Mouse (Mus musculus) right cerebral cortex, postnatal 36 days (tissue): Measurements from ENCODE around the gene Eef1akmt3.

ENCODE experiments used
- DNase-seq, 2 experiments: peaks; one replicate each; pipeline ENCODE4 v3.0.0; 2022; ENCODE audit warnings: low spot score in 2 of 2, mixed read lengths in 1 of 2

Eef1akmt3 gene

GRCm38 (mm10) chr10:127050119-127050474 is 8.8 kb upstream of the Eef1akmt3 start:
- DNase-seq: no peak

- DNase-seq: no peak
These were observed 8.2 kb upstream of the Eef1akmt3 start for GRCm38 (mm10) chr10:127049395-127050118.

- DNase-seq: no peak
These were observed 7.5 kb upstream of the Eef1akmt3 start for GRCm38 (mm10) chr10:127048608-127049394.

DNA sequence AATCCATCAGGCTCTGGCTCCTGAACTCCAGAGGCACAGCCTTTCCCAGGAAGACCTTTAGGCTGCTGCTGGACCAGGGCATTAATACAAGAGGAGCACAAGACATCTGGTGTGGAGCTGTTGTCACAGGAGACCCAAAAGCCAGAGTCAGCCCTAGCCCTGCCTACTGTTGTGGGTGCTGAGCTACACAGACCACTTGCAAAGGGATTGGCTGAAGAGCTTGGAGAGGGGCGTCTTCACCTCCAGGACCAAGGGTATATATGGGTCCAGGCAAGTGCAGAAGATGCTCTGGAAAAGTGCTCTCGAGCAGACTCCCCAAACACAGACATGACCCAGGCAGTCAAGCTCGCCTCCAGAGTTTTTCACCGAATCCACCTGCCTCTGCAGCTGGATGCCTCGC is 6.6 kb upstream of the Eef1akmt3 start, which contains the start of gene Cyp27b1:
TSS of gene Cyp27b1 (plus strand) at position 297 of the 400 bp plus-strand sequence.
- no peak for DNase-seq

- DNase-seq: no peak
These were observed 1.9 kb upstream of the Eef1akmt3 start for GRCm38 (mm10) chr10:127043187-127043586.

DNA sequence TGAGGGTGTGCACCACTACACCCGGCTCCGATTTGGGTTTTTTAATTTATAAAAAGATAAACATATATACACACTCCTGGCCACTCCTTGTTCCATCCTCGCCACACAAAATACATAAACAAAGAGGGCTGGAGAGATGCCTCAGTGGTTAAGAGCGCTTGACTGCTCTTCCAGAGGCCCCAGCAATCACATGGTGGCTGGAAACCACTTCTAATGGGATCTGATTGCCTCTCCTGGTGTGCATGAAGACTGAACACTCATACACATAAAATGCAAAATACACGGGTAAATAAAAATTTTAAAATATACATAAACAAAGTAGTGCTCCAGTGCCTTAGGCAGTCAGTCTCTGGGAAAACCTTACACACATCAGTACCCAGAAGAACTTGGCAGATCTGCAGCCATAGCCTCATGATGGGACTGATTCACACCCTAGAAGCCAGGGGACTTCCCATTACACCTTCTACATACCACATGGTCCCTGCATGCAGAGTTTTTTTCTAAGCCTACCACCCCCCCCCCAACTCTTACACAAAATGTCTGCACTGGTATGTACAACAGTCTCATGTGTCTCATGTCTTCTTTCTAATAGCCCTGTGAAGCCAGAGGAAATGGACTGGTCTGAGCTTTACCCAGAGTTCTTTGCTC is 1.3 kb upstream of the Eef1akmt3 start:
- no peak for DNase-seq

DNA sequence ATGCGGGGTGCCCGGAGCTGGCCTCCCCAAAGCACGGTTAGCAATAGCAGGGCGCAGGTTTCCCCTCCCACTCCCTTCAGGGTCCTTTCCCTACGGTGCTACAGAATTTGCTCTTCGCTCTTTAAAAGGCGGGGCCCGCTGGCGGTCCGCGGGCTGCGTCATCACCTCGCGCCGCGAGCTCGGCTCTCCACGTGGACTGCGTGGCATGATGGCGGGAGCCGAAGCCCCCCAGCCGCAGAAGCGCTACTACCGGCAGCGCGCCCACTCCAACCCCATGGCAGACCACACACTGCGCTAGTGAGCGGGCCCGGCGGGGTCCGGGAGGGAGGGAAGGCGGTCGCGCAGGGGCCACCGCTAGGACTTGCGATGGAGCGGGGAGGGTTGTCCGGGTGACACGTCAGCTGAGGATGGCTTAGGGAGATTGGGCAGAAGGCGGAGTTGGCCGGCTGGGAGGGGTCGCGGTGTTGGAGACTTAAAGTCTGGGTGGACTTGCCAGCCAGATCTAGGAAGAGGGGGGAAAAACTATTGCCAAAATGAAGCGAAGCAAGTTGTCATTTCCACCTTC is 543 bp upstream of the Eef1akmt3 start:
- peak; percentile 84 to 87 for DNase-seq

DNA sequence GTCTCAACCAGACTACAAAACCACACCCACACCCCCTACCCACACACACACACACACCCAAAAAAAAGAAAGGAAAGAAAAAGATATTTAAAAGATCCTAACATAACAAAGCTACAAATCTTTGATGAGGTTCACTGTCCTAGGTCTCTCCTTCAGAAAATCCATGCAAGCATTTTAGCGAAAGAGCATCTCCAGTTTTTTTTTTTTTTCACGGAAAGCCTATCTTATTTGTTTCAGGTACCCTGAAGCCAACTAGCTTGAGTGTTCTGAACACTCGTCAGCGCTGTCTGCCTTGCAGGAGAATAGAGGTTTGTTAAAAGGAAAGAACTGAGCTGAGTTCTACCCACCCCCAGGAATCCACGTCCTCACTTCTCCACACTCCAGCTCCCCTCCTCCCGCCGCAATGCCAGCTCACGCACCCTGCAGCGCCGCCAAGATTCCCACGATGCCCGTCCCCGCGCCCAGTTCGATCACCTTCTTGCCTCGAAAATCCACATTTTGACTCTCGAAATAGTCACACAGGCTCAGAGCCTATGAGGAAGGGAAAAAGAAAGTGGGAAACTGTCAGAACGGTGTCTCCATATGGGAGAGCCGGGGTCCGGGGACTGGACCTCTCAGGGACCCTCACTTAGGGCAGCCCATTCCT is 621 bp downstream of the Eef1akmt3 start:
- peak; percentile 36 to 45 for DNase-seq

- DNase-seq: no peak
These were observed 3.7 kb downstream of the Eef1akmt3 start for GRCm38 (mm10) chr10:127037641-127038040.

DNA sequence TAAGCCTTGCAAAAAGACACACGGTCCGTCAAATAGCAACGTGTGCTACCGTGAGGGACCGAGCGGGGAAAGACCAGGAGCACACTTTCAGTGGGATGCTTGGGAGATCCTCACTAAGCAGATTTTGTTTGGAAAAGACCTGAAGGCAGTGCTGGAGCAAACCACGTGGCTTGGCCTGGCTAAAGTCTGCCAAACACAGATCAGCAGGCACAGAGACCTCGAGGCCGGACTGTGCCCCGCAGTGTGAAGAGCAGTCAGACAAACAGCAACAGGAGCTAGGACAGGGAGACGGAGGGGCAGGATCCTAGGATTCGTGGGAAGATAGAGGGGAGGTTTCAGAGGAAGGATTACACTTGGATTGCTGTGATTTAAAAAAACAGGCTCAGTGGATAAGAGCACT is 5.0 kb downstream of the Eef1akmt3 start:
- no peak for DNase-seq

DNA sequence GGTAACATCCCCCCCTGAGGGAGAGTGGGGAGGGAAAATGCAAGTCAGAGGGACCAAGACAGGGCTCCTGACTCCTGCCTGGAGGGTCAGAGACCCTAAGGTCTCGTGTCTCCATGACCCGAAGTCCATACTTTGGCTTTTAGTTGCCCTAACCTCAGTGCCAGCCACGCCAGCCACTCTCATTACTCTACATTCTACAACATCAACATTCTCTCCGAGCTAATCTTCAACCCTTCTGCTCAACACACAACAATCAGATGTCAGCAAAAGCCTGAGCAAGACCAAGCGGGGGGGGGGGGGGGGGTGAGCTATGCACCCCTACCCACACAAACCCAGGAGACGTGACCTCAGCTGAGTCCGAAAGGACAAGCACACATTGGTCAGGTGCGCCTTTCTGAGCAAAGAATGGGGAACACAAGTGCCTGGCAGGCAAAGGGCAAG is 8.0 kb downstream of the Eef1akmt3 start:
- no peak for DNase-seq

DNA sequence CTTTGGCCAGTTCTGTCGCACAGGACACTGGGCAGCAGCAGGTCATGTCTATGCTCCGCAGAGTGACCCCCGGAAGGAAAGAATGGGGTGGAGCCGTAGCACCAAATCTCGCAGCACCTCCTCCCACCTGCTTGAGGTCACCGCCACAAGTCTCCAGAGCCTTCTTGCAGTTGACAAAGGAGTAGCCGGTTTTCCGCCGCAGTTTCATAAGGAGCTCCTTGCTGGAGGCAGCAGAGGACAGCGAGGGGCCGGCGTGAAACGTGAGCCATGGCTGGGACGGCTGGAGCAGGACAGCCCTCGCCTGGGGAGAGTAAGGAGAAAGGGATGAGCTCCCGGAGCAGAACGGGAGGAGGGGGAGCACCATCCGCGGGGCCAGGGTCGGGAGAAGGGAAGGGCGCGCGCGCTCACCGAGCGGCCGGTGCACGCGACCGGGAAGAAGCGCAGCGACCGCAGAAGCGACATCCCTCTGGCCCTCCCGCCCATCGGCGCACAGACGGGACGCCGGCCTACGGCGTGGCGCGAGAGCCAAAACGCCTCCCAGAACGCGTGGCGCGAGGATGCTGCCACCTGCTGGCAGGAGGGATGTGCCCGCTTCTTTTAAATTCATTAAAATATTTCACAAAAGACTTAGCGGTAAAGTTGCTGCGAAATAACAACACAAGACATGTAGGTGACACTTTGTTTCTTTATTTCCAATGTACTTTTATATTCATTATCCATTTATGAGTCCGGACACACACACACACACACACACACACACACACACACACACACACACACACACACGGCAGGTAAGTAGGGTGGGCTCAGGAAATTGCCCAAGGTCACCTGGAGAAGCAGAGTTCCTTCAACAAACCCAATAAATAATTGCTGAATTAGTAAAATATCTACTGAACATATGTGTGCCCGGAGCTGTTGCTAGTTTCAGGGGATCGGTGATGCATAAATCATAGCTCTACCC is 10.7 kb downstream of the Eef1akmt3 start, which contains the start of gene Tsfm:
TSS of gene Tsfm (minus strand) at position 505 of the 961 bp plus-strand sequence.
- peak; percentile 74 to 82 for DNase-seq

DNA sequence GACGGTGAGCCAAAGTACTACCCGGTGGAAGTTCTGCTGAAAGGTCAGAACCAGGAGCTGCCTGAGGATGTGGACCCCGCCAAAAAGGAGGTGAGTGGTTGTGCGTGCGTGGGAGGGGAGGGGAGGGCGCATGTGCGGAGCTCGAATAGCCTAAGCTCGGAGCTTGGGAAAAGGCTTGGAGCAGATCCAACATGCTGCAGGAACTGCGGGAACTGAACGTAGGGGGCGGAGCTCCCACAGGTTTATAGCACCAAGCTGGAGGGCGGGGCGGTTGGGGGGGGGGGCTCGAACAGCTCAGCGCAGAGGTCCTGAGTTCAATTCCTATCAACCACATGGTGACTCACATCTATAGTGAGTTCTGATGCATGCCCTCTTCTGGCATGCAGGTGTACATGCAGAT is 22.9 kb downstream of the Eef1akmt3 start:
- no peak for DNase-seq

DNA sequence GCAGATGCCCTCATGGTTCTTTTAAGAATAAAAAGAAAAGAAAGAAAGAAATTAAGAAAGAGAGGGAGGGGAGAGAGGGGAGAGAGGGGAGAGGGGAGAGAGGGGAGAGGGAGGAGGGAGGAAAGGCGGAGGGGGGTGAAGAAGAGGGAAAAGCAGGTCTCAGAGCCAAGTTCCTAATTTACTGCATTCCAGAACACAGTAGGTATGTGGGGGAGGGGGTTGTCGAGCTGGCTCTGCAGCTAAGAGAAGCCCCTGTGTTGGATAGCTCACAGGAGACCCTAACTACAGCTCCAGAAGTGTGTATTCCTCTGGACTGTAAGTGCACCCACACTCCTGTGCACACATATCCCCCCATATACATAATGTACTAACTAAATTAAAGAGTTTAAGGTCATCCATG is 24.2 kb downstream of the Eef1akmt3 start:
- DNase-seq: no peak

DNA sequence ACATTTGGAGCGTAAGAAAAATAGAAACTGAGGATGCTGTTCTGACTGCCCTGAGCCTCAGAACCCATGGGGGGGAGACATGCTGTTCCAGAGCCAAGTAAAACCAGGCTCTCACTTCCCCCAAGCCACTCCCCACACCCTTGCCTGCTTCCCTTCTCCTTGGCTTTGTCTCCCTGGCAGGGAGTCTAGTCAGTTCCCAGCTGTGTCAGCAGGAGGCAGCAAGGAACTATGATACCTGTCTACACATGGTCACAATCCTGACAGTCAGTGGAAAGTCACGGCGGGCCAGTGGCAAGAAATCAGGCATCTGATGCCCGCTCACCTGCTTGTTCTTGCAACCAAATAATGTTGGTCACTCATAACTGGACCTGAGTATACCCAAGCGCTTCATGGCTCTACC is 24.8 kb downstream of the Eef1akmt3 start:
- DNase-seq: no peak

DNA sequence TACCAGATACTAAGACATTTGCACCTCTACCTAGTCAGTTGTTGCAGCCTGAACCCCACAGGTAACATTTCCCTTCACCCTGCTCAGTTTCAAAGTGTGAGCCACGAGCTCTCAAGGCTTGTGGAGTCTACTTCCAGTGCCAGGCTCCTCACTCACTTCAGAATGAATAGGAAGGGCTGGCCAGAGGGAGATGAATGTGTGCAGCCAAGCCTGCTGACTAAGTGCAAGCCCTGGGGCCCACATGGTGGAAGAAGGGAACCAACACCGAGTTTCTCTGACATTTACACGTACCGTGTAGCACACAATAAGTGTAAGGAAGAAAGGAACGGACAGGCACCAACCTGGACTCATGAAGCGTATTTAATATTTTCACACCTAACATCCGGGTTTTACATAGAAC is 37.5 kb downstream of the Eef1akmt3 start:
- DNase-seq: no peak

- DNase-seq: no peak
These were observed 38.0 kb downstream of the Eef1akmt3 start for GRCm38 (mm10) chr10:127003334-127003733.

DNA sequence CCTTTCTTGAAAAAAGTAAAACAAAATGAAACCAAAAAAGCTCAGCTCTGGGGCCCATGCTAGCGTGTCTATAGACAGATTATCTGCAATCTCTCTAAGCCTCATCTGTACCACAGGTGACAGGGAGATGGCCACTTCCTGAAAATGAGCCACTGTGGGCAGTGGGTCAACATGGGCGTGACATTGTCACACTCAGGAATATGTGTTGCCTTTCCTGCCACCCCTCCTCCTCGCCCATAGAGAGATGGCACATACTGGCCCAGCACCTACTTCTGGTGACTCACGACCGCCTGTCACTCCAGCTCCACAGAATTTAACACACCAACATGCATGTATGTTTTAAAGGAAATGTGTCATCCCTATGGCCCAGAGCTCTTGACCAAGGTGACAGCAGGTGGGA is 38.5 kb downstream of the Eef1akmt3 start:
- DNase-seq: no peak

- DNase-seq: no peak
These were observed 39.3 kb downstream of the Eef1akmt3 start for GRCm38 (mm10) chr10:127002056-127002455.

DNA sequence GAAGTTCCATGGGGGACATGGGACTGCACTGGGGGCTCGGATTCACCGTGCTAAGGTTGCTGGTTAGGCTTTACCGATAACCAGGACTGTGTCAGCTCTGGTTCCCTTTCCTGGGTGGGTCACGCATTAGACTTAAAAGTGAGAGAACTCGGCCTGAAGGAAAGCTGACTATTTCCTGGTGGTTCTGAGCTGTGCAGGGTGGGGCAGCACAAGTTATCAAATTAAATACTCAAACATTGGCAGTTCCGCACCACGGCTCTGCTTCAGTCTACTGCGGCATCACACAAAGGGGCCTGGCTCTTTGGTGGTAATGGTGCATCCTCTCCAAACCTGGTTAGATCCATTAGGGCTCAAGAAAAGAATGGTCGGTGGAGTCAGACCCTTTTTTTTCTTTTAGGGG is 40.0 kb downstream of the Eef1akmt3 start:
- DNase-seq: no peak
